Mouse (Mus musculus): ENCODE results near the gene Ovch2. TPM values are rescaled to one million over a fixed set of nuclear protein-coding genes. Genes with fewer than 3 reads are reported as not detected.

Ovch2 gene
- polyA plus RNA-seq, 1 experiment, result not detected

- peaks cover 3% of the 10 kb centered on the region for H3K36me3 ChIP-seq (ENCODE audit: control insufficient read depth, insufficient read depth, low read length)
- no peak overlapping the region for H3K4me3 ChIP-seq (ENCODE audit: extremely low read depth, insufficient read depth, insufficient read length)
- TF ChIP-seq POLR2A (IDR thresholded peaks at IDR 0.05; ENCODE audit: low read depth, low read length) (no peak), CTCF (IDR thresholded peaks at IDR 0.05; ENCODE audit: extremely low read depth, insufficient read depth, insufficient read length, insufficient replicate concordance) (no peak)
- peak in 1 of 2 experiments; percentile 12 for DNase-seq (ENCODE audit: low read depth in 1 of 2, low spot score in 2 of 2)
- H3K4me1 ChIP-seq (ENCODE audit: control insufficient read depth, insufficient read depth, insufficient read length), result no peaks in the 10 kb centered on the region
- no peaks in the 10 kb centered on the region for H3K27me3 ChIP-seq (ENCODE audit: control insufficient read depth, insufficient read depth, low read length)
- WGBS, result 74% methylated on average over 8 of the region's 8 CpGs
- H3K27ac ChIP-seq (ENCODE audit: insufficient read depth, low read length), result no peak overlapping the region; the same call in 1 of the 2 replicates
These were observed 55.0 kb downstream of the Ovch2 start for GRCm38 (mm10) chr7:107746036-107746435.

- TF ChIP-seq POLR2A (IDR thresholded peaks at IDR 0.05; ENCODE audit: low read depth, low read length), result no peak
- TF ChIP-seq CTCF (IDR thresholded peaks at IDR 0.05; ENCODE audit: extremely low read depth, insufficient read depth, insufficient read length, insufficient replicate concordance), result no peak
- Histone ChIP-seq H3K27me3 (ENCODE audit: control insufficient read depth, insufficient read depth, low read length) (no peaks in the 10 kb centered on the region), H3K4me3 (ENCODE audit: extremely low read depth, insufficient read depth, insufficient read length) (no peak overlapping the region), H3K4me1 (ENCODE audit: control insufficient read depth, insufficient read depth, insufficient read length) (no peaks in the 10 kb centered on the region), H3K27ac (ENCODE audit: insufficient read depth, low read length) (no peak overlapping the region), H3K36me3 (ENCODE audit: control insufficient read depth, insufficient read depth, low read length) (peaks cover 3% of the 10 kb centered on the region)
- 81% methylated on average over 2 of the region's 2 CpGs for WGBS
- DNase-seq (ENCODE audit: low read depth in 1 of 2, low spot score in 2 of 2), result no peak
These were observed 55.9 kb downstream of the Ovch2 start for GRCm38 (mm10) chr7:107745111-107745510.

GRCm38 (mm10) chr7:107744454-107744853, 56.6 kb downstream of the Ovch2 start:
- no peaks in the 10 kb centered on the region for H3K4me1 ChIP-seq (ENCODE audit: control insufficient read depth, insufficient read depth, insufficient read length)
- 89% methylated on average over 4 of the region's 4 CpGs for WGBS
- no peak overlapping the region for H3K27ac ChIP-seq (ENCODE audit: insufficient read depth, low read length)
- TF ChIP-seq CTCF (IDR thresholded peaks at IDR 0.05; ENCODE audit: extremely low read depth, insufficient read depth, insufficient read length, insufficient replicate concordance) (no peak), POLR2A (IDR thresholded peaks at IDR 0.05; ENCODE audit: low read depth, low read length) (no peak)
- no peak overlapping the region for H3K4me3 ChIP-seq (ENCODE audit: extremely low read depth, insufficient read depth, insufficient read length)
- peaks cover 3% of the 10 kb centered on the region for H3K36me3 ChIP-seq (ENCODE audit: control insufficient read depth, insufficient read depth, low read length)
- DNase-seq (ENCODE audit: low read depth in 1 of 2, low spot score in 2 of 2), result no peak
- no peaks in the 10 kb centered on the region for H3K27me3 ChIP-seq (ENCODE audit: control insufficient read depth, insufficient read depth, low read length)

GRCm38 (mm10) chr7:107742963-107743465, 58.0 kb downstream of the Ovch2 start:
- Histone ChIP-seq H3K36me3 (ENCODE audit: control insufficient read depth, insufficient read depth, low read length) (peaks cover 3% of the 10 kb centered on the region), H3K4me3 (ENCODE audit: extremely low read depth, insufficient read depth, insufficient read length) (no peak overlapping the region), H3K27me3 (ENCODE audit: control insufficient read depth, insufficient read depth, low read length) (no peaks in the 10 kb centered on the region), H3K4me1 (ENCODE audit: control insufficient read depth, insufficient read depth, insufficient read length) (no peaks in the 10 kb centered on the region), H3K27ac (ENCODE audit: insufficient read depth, low read length) (no peak overlapping the region)
- no peak for TF ChIP-seq POLR2A (IDR thresholded peaks at IDR 0.05; ENCODE audit: low read depth, low read length)
- TF ChIP-seq CTCF (IDR thresholded peaks at IDR 0.05; ENCODE audit: extremely low read depth, insufficient read depth, insufficient read length, insufficient replicate concordance), result no peak
- 90% methylated on average over 10 of the region's 10 CpGs for WGBS
- DNase-seq (ENCODE audit: low read depth in 1 of 2, low spot score in 2 of 2), result no peak

- no peaks in the 10 kb centered on the region for H3K4me1 ChIP-seq (ENCODE audit: control insufficient read depth, insufficient read depth, insufficient read length)
- TF ChIP-seq POLR2A (IDR thresholded peaks at IDR 0.05; ENCODE audit: low read depth, low read length), result no peak
- TF ChIP-seq CTCF (IDR thresholded peaks at IDR 0.05; ENCODE audit: extremely low read depth, insufficient read depth, insufficient read length, insufficient replicate concordance), result no peak
- H3K27me3 ChIP-seq (ENCODE audit: control insufficient read depth, insufficient read depth, low read length), result no peaks in the 10 kb centered on the region
- H3K36me3 ChIP-seq (ENCODE audit: control insufficient read depth, insufficient read depth, low read length), result peaks cover 3% of the 10 kb centered on the region
- DNase-seq (ENCODE audit: low read depth in 1 of 2, low spot score in 2 of 2), result no peak
- no peak overlapping the region for H3K4me3 ChIP-seq (ENCODE audit: extremely low read depth, insufficient read depth, insufficient read length)
- 54% methylated on average over 2 of the region's 2 CpGs for WGBS
- no peak overlapping the region for H3K27ac ChIP-seq (ENCODE audit: insufficient read depth, low read length)
These were observed 62.3 kb downstream of the Ovch2 start for GRCm38 (mm10) chr7:107738726-107739125.

- 77% methylated on average over 2 of the region's 2 CpGs for WGBS
- Histone ChIP-seq H3K27me3 (ENCODE audit: control insufficient read depth, insufficient read depth, low read length) (no peaks in the 10 kb centered on the region), H3K4me1 (ENCODE audit: control insufficient read depth, insufficient read depth, insufficient read length) (no peaks in the 10 kb centered on the region), H3K4me3 (ENCODE audit: extremely low read depth, insufficient read depth, insufficient read length) (no peak overlapping the region), H3K36me3 (ENCODE audit: control insufficient read depth, insufficient read depth, low read length) (peaks cover 3% of the 10 kb centered on the region), H3K27ac (ENCODE audit: insufficient read depth, low read length) (no peak overlapping the region)
- no peak for TF ChIP-seq POLR2A (IDR thresholded peaks at IDR 0.05; ENCODE audit: low read depth, low read length)
- TF ChIP-seq CTCF (IDR thresholded peaks at IDR 0.05; ENCODE audit: extremely low read depth, insufficient read depth, insufficient read length, insufficient replicate concordance), result no peak
- DNase-seq (ENCODE audit: low read depth in 1 of 2, low spot score in 2 of 2), result no peak
These were observed 67.8 kb downstream of the Ovch2 start for GRCm38 (mm10) chr7:107733162-107733561.

Other genes starting within 250 kb of the Ovch2 start
- 2.4 and 3.5 TPM in 2 replicates for gene Olfml1, start 233.8 kb downstream of the Ovch2 start, polyA plus RNA-seq (2012; rRNA removed)
- gene Ppfibp2, start 206.0 kb downstream of the Ovch2 start, polyA plus RNA-seq (2012; rRNA removed), result 5.4 and 5.5 TPM in 2 replicates
- gene 5330417H12Rik, start 176.0 kb downstream of the Ovch2 start, polyA plus RNA-seq (2012; rRNA removed), result not detected in 2 replicates
- gene Cyb5r2, start 43.2 kb downstream of the Ovch2 start, polyA plus RNA-seq (2012; rRNA removed), result 0.08 and 0.20 TPM in 2 replicates
- gene Olfr467, start 11.1 kb upstream of the Ovch2 start, polyA plus RNA-seq (2012; rRNA removed), result not detected in 2 replicates
- not detected in 2 replicates for gene Olfr469, start 24.3 kb upstream of the Ovch2 start, polyA plus RNA-seq (2012; rRNA removed)
- gene Olfr470, start 46.3 kb upstream of the Ovch2 start, polyA plus RNA-seq (2012; rRNA removed), result not detected in 2 replicates
- gene Olfr472, start 96.7 kb upstream of the Ovch2 start, polyA plus RNA-seq (2012; rRNA removed), result not detected in 2 replicates
- not detected in 2 replicates for gene Olfr473, start 129.2 kb upstream of the Ovch2 start, polyA plus RNA-seq (2012; rRNA removed)
- not detected in 2 replicates for gene Olfr474, start 153.4 kb upstream of the Ovch2 start, polyA plus RNA-seq (2012; rRNA removed)
- gene Olfr476, start 163.6 kb upstream of the Ovch2 start, polyA plus RNA-seq (2012; rRNA removed), result not detected in 2 replicates
- gene Olfr477, start 185.5 kb upstream of the Ovch2 start, polyA plus RNA-seq (2012; rRNA removed), result not detected in 2 replicates
- gene Olfr478, start 232.8 kb upstream of the Ovch2 start, polyA plus RNA-seq (2012; rRNA removed), result not detected in 2 replicates
- gene Olfr479, start 249.5 kb upstream of the Ovch2 start, polyA plus RNA-seq (2012; rRNA removed), result not detected in 2 replicates